Mouse (Mus musculus) midbrain, embryonic 13.5 days (tissue): ENCODE measurements around the gene Otc. TPM values are rescaled to one million over a fixed set of nuclear protein-coding genes. Genes with fewer than 3 reads are reported as not detected.

ENCODE experiments used
- ATAC-seq: fragments of 200-750 bp; cut with Nextera tagmentation; 2 replicates; pipeline ENCODE4 v1.8.0; 2017; ENCODE audit warnings: mild to moderate bottlenecking, moderate TSS enrichment, moderate library complexity
- H3K27ac ChIP-seq: fragments of 300-500 bp; sonication (generic); 2 replicates; pipeline ENCODE4 v1.5.1; 2015; ENCODE audit warnings: inconsistent platforms, mild to moderate bottlenecking, moderate library complexity
- H3K27me3 ChIP-seq: fragments of 300-500 bp; sonication (generic); 2 replicates; pipeline ENCODE4 v1.6.1; 2015; ENCODE audit warnings: mild to moderate bottlenecking, inconsistent platforms
- H3K36me3 ChIP-seq: fragments of 300-500 bp; sonication (generic); 2 replicates; pipeline ENCODE4 v1.6.1; 2015; ENCODE audit warnings: mild to moderate bottlenecking, inconsistent platforms
- H3K4me1 ChIP-seq: fragments of 300-500 bp; sonication (generic); replicated peaks from 2 replicates; pipeline ENCODE4 v1.6.1; 2015; ENCODE audit warnings: inconsistent platforms
- H3K4me2 ChIP-seq: fragments of 300-500 bp; sonication (generic); replicated peaks from 2 replicates; pipeline ENCODE4 v1.6.1; 2015; ENCODE audit warnings: moderate library complexity, mild to moderate bottlenecking, inconsistent platforms
- H3K4me3 ChIP-seq: fragments of 300-500 bp; sonication (generic); replicated peaks from 2 replicates; pipeline ENCODE4 v1.5.1; 2015; ENCODE audit warnings: mild to moderate bottlenecking, inconsistent platforms
- H3K9ac ChIP-seq: fragments of 300-500 bp; sonication (generic); replicated peaks from 2 replicates; pipeline ENCODE4 v1.6.1; 2015; ENCODE audit warnings: mild to moderate bottlenecking, inconsistent platforms
- H3K9me3 ChIP-seq: fragments of 300-500 bp; sonication (generic); 2 replicates; pipeline ENCODE4 v1.6.1; 2016; ENCODE audit warnings: mild to moderate bottlenecking, inconsistent platforms
- WGBS: fragments of 180-500 bp; shearing (Covaris S2); methylation state at CpG from one replicate; pipeline ENCODE4 v1.1.7; 2015; 5-methylcytosine and 5-hydroxymethylcytosine counted together
- polyA plus RNA-seq: library from polyadenylated mRNA; unstranded; fragments of >200 nt; fragmentation: Nextera tagmentation; extraction: Ambion mirVana; gene quantifications from 2 replicates; pipeline ENCODE4 v1.2.1, GENCODE M21; 2015

Otc gene
- polyA plus RNA-seq, 1 experiment from 2014 or later, result not detected

DNA sequence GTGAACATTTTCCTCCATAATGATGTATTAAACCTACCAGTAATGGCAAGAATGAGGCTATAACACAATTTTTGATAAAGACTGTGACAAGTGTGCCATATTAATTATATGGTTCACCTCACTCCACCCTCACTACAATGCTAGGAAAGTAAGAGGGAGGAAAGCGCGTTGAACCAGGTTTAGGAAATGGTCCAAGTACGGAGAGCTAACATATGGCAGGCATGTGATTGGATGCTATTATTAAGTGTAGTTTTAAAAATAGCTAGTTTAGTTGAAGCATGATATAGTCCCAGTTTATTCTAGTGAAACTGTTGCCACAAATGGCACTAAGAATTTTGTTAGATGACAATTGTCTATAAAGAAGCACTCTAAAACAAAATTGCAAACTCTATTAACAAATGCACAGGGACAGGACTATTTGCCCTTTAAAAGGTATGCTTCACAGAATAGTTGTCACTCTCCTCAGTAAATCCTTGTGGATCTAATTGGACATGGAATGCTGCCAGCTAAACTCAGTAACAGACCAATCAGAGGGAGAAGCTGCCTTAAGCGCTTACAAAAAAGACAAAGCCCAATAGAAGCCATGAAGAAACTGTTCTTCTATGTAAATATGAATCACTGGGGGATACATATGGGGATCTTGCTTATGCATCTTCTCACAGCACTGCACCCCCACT, 16.8 kb downstream of the Otc start:
- Histone ChIP-seq H3K36me3 (no peaks in the 10 kb centered on the region), H3K4me3 (no peak overlapping the region), H3K9ac (no peak overlapping the region), H3K4me2 (no peak overlapping the region), H3K27ac (no peak overlapping the region), H3K4me1 (no peaks in the 10 kb centered on the region), H3K9me3 (no peaks in the 10 kb centered on the region), H3K27me3 (no peaks in the 10 kb centered on the region)
- ATAC-seq, result no peak
- 82% methylated on average over 4 of the region's 4 CpGs for WGBS

- H3K27ac ChIP-seq, result no peak overlapping the region
- H3K27me3 ChIP-seq, result no peaks in the 10 kb centered on the region
- no peak overlapping the region for H3K9ac ChIP-seq
- H3K4me3 ChIP-seq, result no peak overlapping the region
- no peak for ATAC-seq
- H3K36me3 ChIP-seq, result no peaks in the 10 kb centered on the region
- no peaks in the 10 kb centered on the region for H3K4me1 ChIP-seq
- H3K9me3 ChIP-seq, result no peaks in the 10 kb centered on the region
- 91% methylated on average over 14 of the region's 14 CpGs for WGBS
- no peak overlapping the region for H3K4me2 ChIP-seq
Measured at GRCm38 (mm10) chrX:10297341-10297740, 45.2 kb downstream of the Otc start.

GRCm38 (mm10) chrX:10318176-10318575, 66.1 kb downstream of the Otc start:
- no peak for ATAC-seq
- Histone ChIP-seq H3K27ac (no peak overlapping the region), H3K4me2 (no peak overlapping the region), H3K4me3 (no peak overlapping the region), H3K4me1 (no peaks in the 10 kb centered on the region), H3K9ac (no peak overlapping the region), H3K9me3 (no peaks in the 10 kb centered on the region), H3K36me3 (no peaks in the 10 kb centered on the region), H3K27me3 (no peaks in the 10 kb centered on the region)
- 84% methylated on average over 4 of the region's 4 CpGs for WGBS

GRCm38 (mm10) chrX:10330246-10330645, 78.1 kb downstream of the Otc start:
- Histone ChIP-seq H3K27ac (no peak overlapping the region), H3K27me3 (no peaks in the 10 kb centered on the region), H3K4me3 (no peak overlapping the region), H3K4me2 (no peak overlapping the region), H3K4me1 (no peaks in the 10 kb centered on the region), H3K9ac (no peak overlapping the region), H3K9me3 (no peaks in the 10 kb centered on the region), H3K36me3 (no peaks in the 10 kb centered on the region)
- 68% methylated on average over 1 of the region's 1 CpGs for WGBS
- no peak for ATAC-seq

DNA sequence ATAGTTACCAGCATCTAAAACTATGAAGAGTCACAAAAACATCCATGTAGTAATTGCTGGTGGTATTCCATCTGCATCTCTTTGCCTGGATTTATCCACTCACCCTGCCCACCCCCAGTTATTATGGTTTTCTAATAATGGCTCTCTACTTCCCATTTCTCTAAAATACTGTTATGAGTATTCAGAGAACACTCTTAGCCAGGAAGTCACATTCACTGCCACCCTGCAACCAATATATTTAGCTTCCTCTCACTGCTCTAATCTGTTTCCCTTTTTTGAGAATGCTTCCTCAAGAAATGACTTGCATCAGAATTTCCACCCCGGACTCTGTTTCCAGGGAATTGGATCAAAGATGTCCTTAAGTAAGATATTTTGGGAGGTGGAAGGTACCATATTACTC, 79.6 kb downstream of the Otc start:
- WGBS, result 93% methylated on average over 1 of the region's 1 CpGs
- no peaks in the 10 kb centered on the region for H3K4me1 ChIP-seq
- H3K27me3 ChIP-seq, result no peaks in the 10 kb centered on the region
- no peak for ATAC-seq
- no peaks in the 10 kb centered on the region for H3K9me3 ChIP-seq
- H3K27ac ChIP-seq, result no peak overlapping the region
- H3K36me3 ChIP-seq, result no peaks in the 10 kb centered on the region
- H3K4me2 ChIP-seq, result no peak overlapping the region
- H3K4me3 ChIP-seq, result no peak overlapping the region
- H3K9ac ChIP-seq, result no peak overlapping the region

DNA sequence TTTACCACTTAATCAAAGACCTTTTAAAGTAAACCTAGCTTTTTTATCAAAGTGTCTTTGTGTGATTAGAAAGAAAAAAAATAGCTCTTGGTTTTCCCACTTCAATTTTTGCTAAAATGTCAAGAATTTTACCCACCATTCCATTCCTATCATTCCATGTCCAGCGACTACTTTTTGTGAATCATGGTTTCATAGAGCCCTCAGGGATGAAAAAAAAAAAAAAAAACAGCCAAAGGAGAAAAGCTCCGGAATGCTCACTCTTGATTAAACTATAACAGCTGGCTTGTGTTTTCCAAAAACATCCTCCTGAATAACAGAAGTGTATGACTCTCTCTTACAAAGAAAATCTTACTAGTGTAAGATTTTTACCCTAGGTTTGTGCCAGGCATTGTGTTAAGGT, 84.7 kb downstream of the Otc start:
- H3K9ac ChIP-seq, result no peak overlapping the region
- H3K9me3 ChIP-seq, result no peaks in the 10 kb centered on the region
- ATAC-seq, result no peak
- no peak overlapping the region for H3K4me3 ChIP-seq
- H3K27ac ChIP-seq, result no peak overlapping the region
- WGBS, result 68% methylated on average over 2 of the region's 2 CpGs
- no peak overlapping the region for H3K4me2 ChIP-seq
- H3K4me1 ChIP-seq, result no peaks in the 10 kb centered on the region
- no peaks in the 10 kb centered on the region for H3K36me3 ChIP-seq
- H3K27me3 ChIP-seq, result no peaks in the 10 kb centered on the region

- Histone ChIP-seq H3K27ac (no peak overlapping the region), H3K27me3 (no peaks in the 10 kb centered on the region), H3K4me3 (no peak overlapping the region), H3K4me2 (no peak overlapping the region), H3K9ac (no peak overlapping the region), H3K9me3 (no peaks in the 10 kb centered on the region), H3K36me3 (no peaks in the 10 kb centered on the region), H3K4me1 (no peaks in the 10 kb centered on the region)
- WGBS, result 47% methylated on average over 4 of the region's 4 CpGs
- no peak for ATAC-seq
Measured at GRCm38 (mm10) chrX:10355867-10356266, 103.8 kb downstream of the Otc start.

Other genes with a start within 250 kb of the Otc start
- gene Srpx, start 134.6 kb upstream of the Otc start, polyA plus RNA-seq, result 2.1 and 2.2 TPM in 2 replicates
- gene Rpgr, start 35.4 kb upstream of the Otc start, polyA plus RNA-seq, result 48.0 and 49.2 TPM in 2 replicates
- gene Tspan7, start 232.9 kb downstream of the Otc start, polyA plus RNA-seq, result 189 and 209 TPM in 2 replicates